Mouse (Mus musculus): ENCODE measurements around the gene Src.

- TF ChIP-seq CTCF (IDR thresholded peaks at IDR 0.05; ENCODE audit: low read depth), result no peak
- TF ChIP-seq EP300 (IDR thresholded peaks at IDR 0.05; ENCODE audit: low read depth), result no peak
Measured at GRCm38 (mm10) chr2:157412497-157412896, 5.7 kb upstream of the Src start.
